Mouse (Mus musculus): ENCODE measurements around the gene Dnase1. TPM values are rescaled to one million over a fixed set of nuclear protein-coding genes. Genes with fewer than 3 reads are reported as not detected.

Gene Dnase1
- polyA plus RNA-seq, 1 experiment from 2014 or later = 8.0 TPM

DNA sequence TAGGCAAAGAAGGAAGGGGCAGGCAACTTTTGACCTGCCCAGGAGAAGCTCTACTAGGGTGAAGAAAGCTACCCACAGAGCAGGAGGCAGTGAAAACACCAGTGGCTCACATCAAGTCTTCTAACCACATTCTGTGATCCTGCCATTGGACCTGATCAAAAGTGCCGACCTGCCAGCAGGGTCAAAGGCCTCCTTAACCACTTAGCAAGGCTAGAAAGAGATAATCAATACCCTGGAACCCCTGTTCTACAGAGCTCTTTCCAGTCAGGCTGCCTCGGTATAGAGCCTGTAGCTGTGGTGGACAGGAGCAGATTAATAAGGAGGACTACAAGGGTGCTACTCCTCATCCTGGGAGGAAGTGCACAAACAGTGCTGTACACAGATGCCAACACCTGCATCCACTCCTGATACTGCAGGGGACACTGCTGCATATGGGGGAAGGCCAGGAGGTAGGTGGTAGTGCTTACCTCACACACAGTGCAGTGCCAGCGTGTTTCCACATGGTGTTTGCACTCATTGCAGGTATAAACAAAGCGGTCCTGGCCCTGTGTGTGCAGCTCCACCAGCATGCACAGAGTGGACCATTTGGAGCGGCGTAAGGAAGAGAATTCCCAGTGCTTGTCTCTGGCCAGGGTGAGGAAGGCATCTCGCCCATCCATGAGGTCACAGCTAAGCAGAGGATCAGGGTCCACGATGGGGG is 50.6 kb downstream of the Dnase1 start:
- 93% methylated on average over 8 of the region's 8 CpGs for WGBS
- Histone ChIP-seq H3K27me3 (ENCODE audit: control insufficient read depth, insufficient read depth, low read length) (no peaks in the 10 kb centered on the region), H3K9me3 (ENCODE audit: control insufficient read depth, low read length) (no peaks in the 10 kb centered on the region), H3K4me3 (ENCODE audit: low read length) (no peak overlapping the region), H3K4me2 (replicated peaks; ENCODE audit: low read depth, low read length) (no peak overlapping the region), H3K27ac (ENCODE audit: low read depth, low read length) (no peak overlapping the region), H3K4me1 (ENCODE audit: control insufficient read depth, insufficient read depth, low read length) (no peaks in the 10 kb centered on the region), H3K36me3 (ENCODE audit: control insufficient read depth, insufficient read depth, low read length) (peaks cover 90% of the 10 kb centered on the region), H3K9ac (ENCODE audit: low read depth, low read length) (no peak overlapping the region)
- no peak for ATAC-seq (ENCODE audit: low FRiP score, low TSS enrichment)

Small RNAs within 50 kb of the gene (microRNA-seq; reads per million reads assigned to microRNA genes)
- gene Gm23413 = not detected

Other genes with a start within 250 kb of the Dnase1 start
- gene Olfr15, start 206.1 kb upstream of the Dnase1 start, polyA plus RNA-seq (2014; fragmentation: Nextera tagmentation; extraction: Ambion mirVana) = not detected in 2 replicates
- 0.54 and 1.4 TPM in 2 replicates for gene Zfp174, start 189.7 kb upstream of the Dnase1 start, polyA plus RNA-seq (2014; fragmentation: Nextera tagmentation; extraction: Ambion mirVana)
- 34.2 and 58.4 TPM in 2 replicates for gene Naa60, start 164.6 kb upstream of the Dnase1 start, polyA plus RNA-seq (2014; fragmentation: Nextera tagmentation; extraction: Ambion mirVana)
- 3.7 and 7.1 TPM in 2 replicates for gene Zfp597, start 152.4 kb upstream of the Dnase1 start, polyA plus RNA-seq (2014; fragmentation: Nextera tagmentation; extraction: Ambion mirVana)
- gene Gm20695, start 152.3 kb upstream of the Dnase1 start, polyA plus RNA-seq (2014; fragmentation: Nextera tagmentation; extraction: Ambion mirVana) = 0.70 and 2.9 TPM in 2 replicates
- gene 1700037C18Rik, start 128.3 kb upstream of the Dnase1 start, polyA plus RNA-seq (2014; fragmentation: Nextera tagmentation; extraction: Ambion mirVana) = 7.0 and 10.2 TPM in 2 replicates
- 25.0 and 26.2 TPM in 2 replicates for gene Cluap1, start 128.1 kb upstream of the Dnase1 start, polyA plus RNA-seq (2014; fragmentation: Nextera tagmentation; extraction: Ambion mirVana)
- 1.7 and 2.1 TPM in 2 replicates for gene Nlrc3, start 60.3 kb upstream of the Dnase1 start, polyA plus RNA-seq (2014; fragmentation: Nextera tagmentation; extraction: Ambion mirVana)
- 15.8 and 33.2 TPM in 2 replicates for gene Slx4, start 33.2 kb upstream of the Dnase1 start, polyA plus RNA-seq (2014; fragmentation: Nextera tagmentation; extraction: Ambion mirVana)
- gene Trap1, start 40.9 kb downstream of the Dnase1 start, polyA plus RNA-seq (2014; fragmentation: Nextera tagmentation; extraction: Ambion mirVana) = 95.9 and 116 TPM in 2 replicates
- gene Crebbp, start 177.1 kb downstream of the Dnase1 start, polyA plus RNA-seq (2014; fragmentation: Nextera tagmentation; extraction: Ambion mirVana) = 47.2 and 55.0 TPM in 2 replicates